Mouse (Mus musculus): ENCODE measurements around the gene Alb.

DNA sequence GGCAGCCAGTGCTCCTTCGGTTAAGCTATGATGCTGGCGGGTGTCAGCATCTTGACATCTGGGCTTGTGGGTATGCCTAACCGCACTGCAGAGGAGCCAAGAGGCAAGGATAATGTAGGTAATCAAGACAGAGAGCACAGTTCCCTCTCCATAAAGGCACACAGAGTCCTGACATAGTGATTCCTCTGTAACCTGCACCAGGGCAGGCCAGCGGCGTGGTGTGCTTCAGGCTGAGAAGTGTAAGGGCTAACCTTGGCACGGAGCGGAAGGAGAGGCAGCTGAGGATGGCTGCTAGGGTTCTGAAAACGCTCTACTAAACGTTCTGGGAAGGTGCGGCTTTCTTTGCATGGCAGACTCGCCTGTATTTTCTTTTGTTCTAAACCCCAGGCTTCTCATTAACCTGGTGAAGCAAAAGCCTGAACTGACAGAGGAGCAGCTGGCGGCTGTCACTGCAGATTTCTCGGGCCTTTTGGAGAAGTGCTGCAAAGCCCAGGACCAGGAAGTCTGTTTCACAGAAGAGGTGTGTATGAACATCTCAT is 46.8 kb downstream of the Alb start:
- TF ChIP-seq EP300 (optimal IDR thresholded peaks at IDR 0.05) = no peak
- no peak for TF ChIP-seq CTCF (IDR thresholded peaks at IDR 0.05; ENCODE audit: low read depth)

All from stomach, postnatal 0 days (tissue).